Mouse (Mus musculus): Measurements from ENCODE around the gene Slc15a1.
"Not testable (repeated sequence)": the region's sequence is repeated elsewhere in the genome, so short reads cannot be mapped to it uniquely, and the experiment has no call there.

Gene Slc15a1

GRCm38 (mm10) chr14:121450504-121451423 lies 54.3 kb downstream of the Slc15a1 start:
- DNase-seq (ENCODE audit: low spot score in 2 of 2): peak; percentile 44 to 67

- DNase-seq (ENCODE audit: low spot score in 2 of 2): no peak
Observed at GRCm38 (mm10) chr14:121446951-121447350, 58.1 kb downstream of the Slc15a1 start.

- peak; percentile 60 to 61 for DNase-seq (ENCODE audit: low spot score in 2 of 2)
Observed at GRCm38 (mm10) chr14:121445194-121445593, 59.9 kb downstream of the Slc15a1 start.

- DNase-seq (ENCODE audit: low spot score in 2 of 2): no peak
Observed at GRCm38 (mm10) chr14:121440807-121441206, 64.2 kb downstream of the Slc15a1 start.

GRCm38 (mm10) chr14:121437026-121437425 lies 68.0 kb downstream of the Slc15a1 start:
- DNase-seq (ENCODE audit: low spot score in 2 of 2): peak; percentile 67 to 86

GRCm38 (mm10) chr14:121436455-121436854 lies 68.6 kb downstream of the Slc15a1 start:
- DNase-seq (ENCODE audit: low spot score in 2 of 2): no peak

GRCm38 (mm10) chr14:121435794-121436193 lies 69.3 kb downstream of the Slc15a1 start:
- DNase-seq (ENCODE audit: low spot score in 2 of 2): peak; percentile 57 to 62

GRCm38 (mm10) chr14:121431261-121431660 lies 73.8 kb downstream of the Slc15a1 start:
- DNase-seq (ENCODE audit: low spot score in 2 of 2): no peak

- DNase-seq (ENCODE audit: low spot score in 2 of 2): no peak
Observed at GRCm38 (mm10) chr14:121429854-121430535, 75.1 kb downstream of the Slc15a1 start.

GRCm38 (mm10) chr14:121428148-121428547 lies 76.9 kb downstream of the Slc15a1 start:
- DNase-seq (ENCODE audit: low spot score in 2 of 2): no peak

- DNase-seq (ENCODE audit: low spot score in 2 of 2): no peak
Observed at GRCm38 (mm10) chr14:121426743-121427142, 78.3 kb downstream of the Slc15a1 start.

GRCm38 (mm10) chr14:121425004-121425793 lies 79.9 kb downstream of the Slc15a1 start:
- DNase-seq (ENCODE audit: low spot score in 2 of 2): peak in 1 of 2 experiments; percentile 30

GRCm38 (mm10) chr14:121423341-121423751 lies 81.7 kb downstream of the Slc15a1 start:
- peak; percentile 71 to 76 for DNase-seq (ENCODE audit: low spot score in 2 of 2)

GRCm38 (mm10) chr14:121422664-121423340 lies 82.2 kb downstream of the Slc15a1 start:
- DNase-seq (ENCODE audit: low spot score in 2 of 2): peak in 1 of 2 experiments; percentile 60

- no peak for DNase-seq (ENCODE audit: low spot score in 2 of 2)
Observed at GRCm38 (mm10) chr14:121422000-121422399, 83.1 kb downstream of the Slc15a1 start.

GRCm38 (mm10) chr14:121417594-121417993 lies 87.5 kb downstream of the Slc15a1 start:
- DNase-seq (ENCODE audit: low spot score in 2 of 2): peak; percentile 62 to 80

GRCm38 (mm10) chr14:121416626-121417319 lies 88.3 kb downstream of the Slc15a1 start:
- no peak for DNase-seq (ENCODE audit: low spot score in 2 of 2)

GRCm38 (mm10) chr14:121414635-121415241 lies 90.3 kb downstream of the Slc15a1 start:
- no peak for DNase-seq (ENCODE audit: low spot score in 2 of 2)

- not testable (repeated sequence) for DNase-seq (ENCODE audit: low spot score in 2 of 2)
Observed at GRCm38 (mm10) chr14:121413726-121414125, 91.3 kb downstream of the Slc15a1 start.
